Mouse (Mus musculus) liver, postnatal 0 days (tissue): Measurements from ENCODE around the gene Olfr1157.

ENCODE experiments used
- CTCF ChIP-seq: sonication (generic); IDR thresholded peaks from 2 replicates; pipeline ENCODE4 v1.5.1; 2016; ENCODE audit warnings: antibody characterized with exemption, low read depth
- EP300 ChIP-seq: IDR thresholded peaks from 2 replicates; pipeline ENCODE4 v1.6.1; 2016; ENCODE audit warnings: antibody characterized with exemption, low read depth, mild to moderate bottlenecking

GRCm38 (mm10) chr2:87953000-87953399 lies 15.1 kb downstream of the Olfr1157 start, which contains the start of gene Olfr1156:
- TF ChIP-seq CTCF (no peak), EP300 (no peak)
